Mouse (Mus musculus): ENCODE results near the gene Stmn3. TPM values are rescaled to one million over a fixed set of nuclear protein-coding genes. Genes with fewer than 3 reads are reported as not detected.

Gene Stmn3
- not detected for polyA plus RNA-seq (2017; shearing (Covaris generic))

GRCm38 (mm10) chr2:181314080-181314810 is at the start of gene Stmn3:
TSS of gene Stmn3 (minus strand) at chr2:181314500.

GRCm38 (mm10) chr2:181319248-181320102 is 5.2 kb upstream of the Stmn3 start, which contains the start of gene Rtel1:
TSS of gene Rtel1 (plus strand) at chr2:181319739.

GRCm38 (mm10) chr2:181287958-181288350 is 26.3 kb downstream of the Stmn3 start, which contains the start of gene Gmeb2:
TSS of gene Gmeb2 (minus strand) at chr2:181288035.

Other genes starting within 250 kb of the Stmn3 start
- gene Kcnq2, start 179.2 kb downstream of the Stmn3 start, polyA plus RNA-seq (2017; shearing (Covaris generic)) = 0.07 TPM
- gene Eef1a2, start 157.5 kb downstream of the Stmn3 start, polyA plus RNA-seq (2017; shearing (Covaris generic)) = not detected
- gene Ppdpf, start 127.3 kb downstream of the Stmn3 start, polyA plus RNA-seq (2017; shearing (Covaris generic)) = 337 TPM
- not detected for gene Ptk6, start 111.7 kb downstream of the Stmn3 start, polyA plus RNA-seq (2017; shearing (Covaris generic))
- 0.86 TPM for gene Srms, start 101.3 kb downstream of the Stmn3 start, polyA plus RNA-seq (2017; shearing (Covaris generic))
- gene Fndc11, start 94.5 kb downstream of the Stmn3 start, polyA plus RNA-seq (2017; shearing (Covaris generic)) = 0.75 TPM
- gene Helz2, start 72.5 kb downstream of the Stmn3 start, polyA plus RNA-seq (2017; shearing (Covaris generic)) = 20.5 TPM
- gene Gmeb2, start 26.5 kb downstream of the Stmn3 start, polyA plus RNA-seq (2017; shearing (Covaris generic)) = 28.0 TPM
- 73.0 TPM for gene Rtel1, start 5.2 kb upstream of the Stmn3 start, polyA plus RNA-seq (2017; shearing (Covaris generic))
- 105 TPM for gene Zgpat, start 50.4 kb upstream of the Stmn3 start, polyA plus RNA-seq (2017; shearing (Covaris generic))
- gene Arfrp1, start 50.9 kb upstream of the Stmn3 start, polyA plus RNA-seq (2017; shearing (Covaris generic)) = 131 TPM
- 247 TPM for gene Lime1, start 65.6 kb upstream of the Stmn3 start, polyA plus RNA-seq (2017; shearing (Covaris generic))
- 2.1 TPM for gene Zbtb46, start 144.9 kb upstream of the Stmn3 start, polyA plus RNA-seq (2017; shearing (Covaris generic))
- not detected for gene Abhd16b, start 178.7 kb upstream of the Stmn3 start, polyA plus RNA-seq (2017; shearing (Covaris generic))
- 82.2 TPM for gene Tpd52l2, start 182.6 kb upstream of the Stmn3 start, polyA plus RNA-seq (2017; shearing (Covaris generic))
- gene Dnajc5, start 206.0 kb upstream of the Stmn3 start, polyA plus RNA-seq (2017; shearing (Covaris generic)) = 114 TPM

All from CD4-positive, CD25-positive, alpha-beta regulatory T cell (primary cell).